Mouse (Mus musculus): ENCODE data around the gene Fuz.
A peak's percentile ranks its signal among the peaks of the same experiment; 100 is the strongest.

The Fuz gene

GRCm38 (mm10) chr7:44895593-44896434 lies at the start of gene Fuz:
Gene Fuz, plus strand, starts transcription at chr7:44896079.
- DNase-seq (ENCODE audit: low spot score) = peak; percentile 93

- DNase-seq (ENCODE audit: low spot score) = no peak
These were observed 49.1 kb upstream of the Fuz start for GRCm38 (mm10) chr7:44846804-44847203.

GRCm38 (mm10) chr7:44847772-44848171 lies 48.1 kb upstream of the Fuz start:
- no peak for DNase-seq (ENCODE audit: low spot score)

GRCm38 (mm10) chr7:44848561-44849415 lies 47.1 kb upstream of the Fuz start, which contains the start of the genes Akt1s1 and Tbc1d17:
Gene Akt1s1, plus strand, starts transcription at chr7:44848991.
Gene Tbc1d17, minus strand, starts transcription at chr7:44849079.
- DNase-seq (ENCODE audit: low spot score) = peak; percentile 98

GRCm38 (mm10) chr7:44849416-44850111 lies 46.3 kb upstream of the Fuz start:
- peak; percentile 97 for DNase-seq (ENCODE audit: low spot score)

- peak; percentile 86 for DNase-seq (ENCODE audit: low spot score)
These were observed 45.7 kb upstream of the Fuz start for GRCm38 (mm10) chr7:44850146-44850545.

- DNase-seq (ENCODE audit: low spot score) = no peak
These were observed 44.9 kb upstream of the Fuz start for GRCm38 (mm10) chr7:44850789-44851624.

GRCm38 (mm10) chr7:44851625-44852234 lies 44.1 kb upstream of the Fuz start:
- DNase-seq (ENCODE audit: low spot score) = no peak

GRCm38 (mm10) chr7:44852259-44853027 lies 43.4 kb upstream of the Fuz start:
- DNase-seq (ENCODE audit: low spot score) = no peak

- no peak for DNase-seq (ENCODE audit: low spot score)
These were observed 42.8 kb upstream of the Fuz start for GRCm38 (mm10) chr7:44853065-44853464.

GRCm38 (mm10) chr7:44853596-44854355 lies 42.1 kb upstream of the Fuz start:
- DNase-seq (ENCODE audit: low spot score) = no peak

GRCm38 (mm10) chr7:44854356-44855031 lies 41.4 kb upstream of the Fuz start:
- peak; percentile 83 for DNase-seq (ENCODE audit: low spot score)

- DNase-seq (ENCODE audit: low spot score) = no peak
These were observed 40.8 kb upstream of the Fuz start for GRCm38 (mm10) chr7:44855036-44855435.

- DNase-seq (ENCODE audit: low spot score) = no peak
These were observed 39.5 kb upstream of the Fuz start for GRCm38 (mm10) chr7:44856265-44856916.

- peak; percentile 91 for DNase-seq (ENCODE audit: low spot score)
These were observed 38.8 kb upstream of the Fuz start, which contains the start of gene Pnkp for GRCm38 (mm10) chr7:44857042-44857552. Gene Pnkp, plus strand, starts transcription at chr7:44857139.

GRCm38 (mm10) chr7:44857905-44858304 lies 38.0 kb upstream of the Fuz start:
- peak; percentile 68 for DNase-seq (ENCODE audit: low spot score)

- no peak for DNase-seq (ENCODE audit: low spot score)
These were observed 36.0 kb upstream of the Fuz start for GRCm38 (mm10) chr7:44859896-44860295.

Data from embryo, embryonic 10 days (tissue).